ENCODE assay signal across 21 mouse cellular contexts in genomic region chr17:16860771-16861170, GRCm38 (mm10).
DNase-seq lines count a peak whose midpoint lies in the region; ATAC-seq and TF ChIP-seq lines count a peak whose summit lies in the region.
"Had no signal": no experiment of that assay in that cellular context is flagged by ENCODE, and none has a peak within 500 bp of the region (broad histone marks: within the 10 kb centered on the region; RNA-seq: fewer than 3 reads in every experiment).

No protein-coding gene starts in this region.

- WGBS in embryonic facial prominence, embryonic 14.5 days = 39% methylated on average over 1 of the region's 1 CpGs
- WGBS in embryonic facial prominence, embryonic 10.5 days = 70% methylated on average over 1 of the region's 1 CpGs
- 19% methylated on average over 1 of the region's 1 CpGs for WGBS in liver, adult 2 months

- ATAC-seq in embryonic facial prominence, embryonic 14.5 days (ENCODE audit: low read depth) = no peak
- ATAC-seq: activated CD4-positive, CD25-positive, alpha-beta regulatory T cell, adult 4 months; CD4-positive, CD25-positive, alpha-beta regulatory T cell, adult 4 months; Patski had no signal

- no peaks in the 10 kb centered on the region for H3K4me1 ChIP-seq in embryonic facial prominence, embryonic 14.5 days (ENCODE audit: control insufficient read depth, insufficient read depth, low read length)
- H3K4me1 ChIP-seq in embryonic facial prominence, embryonic 10.5 days = no peaks in the 10 kb centered on the region
- H3K4me1 ChIP-seq in liver, adult 2 months (ENCODE audit: control insufficient read depth, insufficient read depth, low read length) = peaks cover 4% of the 10 kb centered on the region; the same call in 1 of the 2 replicates

- H3K9me3 ChIP-seq in embryonic facial prominence, embryonic 14.5 days (ENCODE audit: control insufficient read depth, low read length) = no peaks in the 10 kb centered on the region
- H3K9me3 ChIP-seq in embryonic facial prominence, embryonic 10.5 days = no peaks in the 10 kb centered on the region
- H3K9me3 ChIP-seq: G1E had no signal

- no peak overlapping the region for H3K9ac ChIP-seq in embryonic facial prominence, embryonic 14.5 days (ENCODE audit: low read depth, low read length)
- H3K9ac ChIP-seq in liver, adult 2 months (ENCODE audit: low read depth, low read length) = no peak overlapping the region

- no peak overlapping the region for H3K4me3 ChIP-seq in embryonic facial prominence, embryonic 14.5 days (ENCODE audit: low read depth, low read length)
- no peak overlapping the region for H3K4me3 ChIP-seq in embryonic facial prominence, embryonic 10.5 days
- no peak overlapping the region; the same call in 1 of the 2 replicates for H3K4me3 ChIP-seq in liver, adult 2 months (ENCODE audit: insufficient read depth, low read depth, low read length)

- H3K79me2 ChIP-seq in liver, adult 2 months (ENCODE audit: control insufficient read depth, insufficient read depth, low read length) = no peaks in the 10 kb centered on the region

- no peak for TF ChIP-seq CTCF in liver, adult 2 months (IDR thresholded peaks at IDR 0.05; ENCODE audit: low read depth, low read length)

- no peak for TF ChIP-seq POLR2A in liver, adult 2 months (IDR thresholded peaks at IDR 0.05; ENCODE audit: extremely low read depth, insufficient read depth, low read length)

- H3K36me3 ChIP-seq in embryonic facial prominence, embryonic 14.5 days (ENCODE audit: control insufficient read depth, insufficient read depth, low read length) = no peaks in the 10 kb centered on the region
- H3K36me3 ChIP-seq in embryonic facial prominence, embryonic 10.5 days (replicated peaks) = no peaks in the 10 kb centered on the region
- no peaks in the 10 kb centered on the region for H3K36me3 ChIP-seq in liver, adult 2 months (ENCODE audit: control insufficient read depth, insufficient read depth, low read length)
- H3K36me3 ChIP-seq: G1E had no signal

- peak; percentile 5 for DNase-seq in embryo, embryonic 11 days
- DNase-seq in embryo, embryonic 10.5 days (ENCODE audit: low spot score) = no peak
- DNase-seq in embryonic facial prominence, embryonic 14.5 days (ENCODE audit: low spot score) = peak; percentile 2
- no peak for DNase-seq in embryonic facial prominence, embryonic 10.5 days (ENCODE audit: low spot score)
- peak; percentile 91 for DNase-seq in liver, adult 2 months (ENCODE audit: extremely low read depth, low read depth, low spot score)
- DNase-seq in liver = no peak
- DNase-seq: adrenal gland, adult 2 months; adrenal gland, adult 8-10 months; adrenal gland, postnatal 10 days; adrenal gland, postnatal 14 days; adrenal gland, postnatal 25 days; adrenal gland, postnatal 36 days; B cell, adult 2 months; cerebellum, adult 11 months; cerebellum, adult 11-12 months; cerebellum, adult 18-20 months had no signal

- H3K27ac ChIP-seq in embryonic facial prominence, embryonic 14.5 days (replicated peaks; ENCODE audit: low read depth, low read length) = no peak overlapping the region
- H3K27ac ChIP-seq in embryonic facial prominence, embryonic 10.5 days (replicated peaks) = no peak overlapping the region
- H3K27ac ChIP-seq in liver, adult 2 months (replicated peaks; ENCODE audit: insufficient read depth, low read depth, low read length) = peak overlapping the region; percentile 92

- H3K27me3 ChIP-seq in embryonic facial prominence, embryonic 14.5 days (replicated peaks; ENCODE audit: control insufficient read depth, insufficient read depth, low read length) = no peaks in the 10 kb centered on the region
- no peaks in the 10 kb centered on the region for H3K27me3 ChIP-seq in embryonic facial prominence, embryonic 10.5 days (replicated peaks; ENCODE audit: low read depth, poor library complexity, severe bottlenecking)
- no peaks in the 10 kb centered on the region for H3K27me3 ChIP-seq in liver, adult 2 months (ENCODE audit: control insufficient read depth, insufficient read depth, low read length)
- H3K27me3 ChIP-seq: CH12.LX, Patski had no signal

- no peak overlapping the region for H3K4me2 ChIP-seq in embryonic facial prominence, embryonic 14.5 days (ENCODE audit: low read depth, low read length)

Comparison
In these comparisons a context has a peak if more than half of its experiments do, and no peak if none do; other contexts are left out.
1. DNase-seq: peak in embryo, embryonic 11 days (single experiment), embryonic facial prominence, embryonic 14.5 days (single experiment) and liver, adult 2 months (single experiment); none in embryo, embryonic 10.5 days (single experiment), embryonic facial prominence, embryonic 10.5 days (single experiment) and liver (single experiment).